Mouse (Mus musculus): ENCODE results near the gene Trim3.

The Trim3 gene

DNA sequence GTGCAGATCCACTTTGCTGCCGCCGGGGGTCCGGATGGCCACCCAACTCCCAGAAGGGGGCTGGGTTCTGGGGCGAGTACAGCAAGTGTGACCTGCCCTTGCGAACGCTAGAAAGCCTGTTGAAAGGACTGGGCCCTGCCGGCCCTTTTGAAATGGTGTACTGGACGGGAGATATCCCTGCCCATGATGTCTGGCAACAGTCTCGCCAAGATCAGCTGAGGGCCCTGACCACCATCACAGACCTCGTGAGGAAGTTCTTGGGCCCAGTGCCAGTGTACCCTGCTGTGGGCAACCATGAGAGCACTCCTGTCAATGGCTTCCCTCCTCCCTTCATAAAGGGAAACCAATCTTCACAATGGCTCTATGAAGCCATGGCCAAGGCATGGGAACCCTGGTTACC, 77.8 kb downstream of the Trim3 start:
- no peak for DNase-seq
